Mouse (Mus musculus): ENCODE measurements around the gene Neo1. TPM values are rescaled to one million over a fixed set of nuclear protein-coding genes. Genes with fewer than 3 reads are reported as not detected.

Gene Neo1
- polyA plus RNA-seq, 1 experiment: 21.6 TPM

GRCm38 (mm10) chr9:58871141-58871540 lies 165.1 kb downstream of the Neo1 start:
- TF ChIP-seq CTCF (conservative IDR thresholded peaks at IDR 0.05; ENCODE audit: insufficient read depth, insufficient read length, low read depth, low read length) (no peak), POLR2A (IDR thresholded peaks at IDR 0.05; ENCODE audit: low read depth, low read length) (no peak)
- no peak overlapping the region for H3K4me3 ChIP-seq (ENCODE audit: insufficient read depth, low read depth, low read length)
- WGBS: 73% methylated on average over 10 of the region's 10 CpGs
- H3K4me1 ChIP-seq (ENCODE audit: control insufficient read depth, insufficient read depth, low read length): no peaks in the 10 kb centered on the region
- no peaks in the 10 kb centered on the region for H3K36me3 ChIP-seq (ENCODE audit: control insufficient read depth, insufficient read depth, low read length)
- no peaks in the 10 kb centered on the region for H3K27me3 ChIP-seq (replicated peaks; ENCODE audit: control insufficient read depth, insufficient read depth, low read length)
- DNase-seq: no peak
- no peak overlapping the region for H3K27ac ChIP-seq (ENCODE audit: insufficient read depth, low read depth, low read length)

- Histone ChIP-seq H3K27ac (ENCODE audit: insufficient read depth, low read depth, low read length) (no peak overlapping the region), H3K4me3 (ENCODE audit: insufficient read depth, low read depth, low read length) (no peak overlapping the region), H3K27me3 (replicated peaks; ENCODE audit: control insufficient read depth, insufficient read depth, low read length) (0 out of 2 replicates have a peak, but pooled peaks cover 2% of the 10 kb centered on the region), H3K4me1 (ENCODE audit: control insufficient read depth, insufficient read depth, low read length) (no peaks in the 10 kb centered on the region), H3K36me3 (ENCODE audit: control insufficient read depth, insufficient read depth, low read length) (no peaks in the 10 kb centered on the region)
- WGBS: 43% methylated on average over 7 of the region's 7 CpGs
- no peak for DNase-seq
- TF ChIP-seq CTCF (conservative IDR thresholded peaks at IDR 0.05; ENCODE audit: insufficient read depth, insufficient read length, low read depth, low read length) (no peak), POLR2A (IDR thresholded peaks at IDR 0.05; ENCODE audit: low read depth, low read length) (no peak)
Measured at GRCm38 (mm10) chr9:58863826-58864225, 172.4 kb downstream of the Neo1 start.

- no peak overlapping the region for H3K4me3 ChIP-seq (ENCODE audit: insufficient read depth, low read depth, low read length)
- H3K27ac ChIP-seq (ENCODE audit: insufficient read depth, low read depth, low read length): no peak overlapping the region
- 0 out of 2 replicates have a peak, but pooled peaks cover 2% of the 10 kb centered on the region for H3K27me3 ChIP-seq (replicated peaks; ENCODE audit: control insufficient read depth, insufficient read depth, low read length)
- no peaks in the 10 kb centered on the region for H3K4me1 ChIP-seq (ENCODE audit: control insufficient read depth, insufficient read depth, low read length)
- no peaks in the 10 kb centered on the region for H3K36me3 ChIP-seq (ENCODE audit: control insufficient read depth, insufficient read depth, low read length)
- WGBS: 17% methylated on average over 30 of the region's 30 CpGs
- TF ChIP-seq CTCF (conservative IDR thresholded peaks at IDR 0.05; ENCODE audit: insufficient read depth, insufficient read length, low read depth, low read length) (no peak), POLR2A (IDR thresholded peaks at IDR 0.05; ENCODE audit: low read depth, low read length) (no peak)
- peak; percentile 1 for DNase-seq
Measured at GRCm38 (mm10) chr9:58859080-58859635, 177.1 kb downstream of the Neo1 start.

GRCm38 (mm10) chr9:58854931-58855330 lies 181.3 kb downstream of the Neo1 start:
- no peak for DNase-seq
- WGBS: 69% methylated on average over 3 of the region's 3 CpGs
- Histone ChIP-seq H3K4me1 (ENCODE audit: control insufficient read depth, insufficient read depth, low read length) (no peaks in the 10 kb centered on the region), H3K4me3 (ENCODE audit: insufficient read depth, low read depth, low read length) (no peak overlapping the region), H3K27ac (ENCODE audit: insufficient read depth, low read depth, low read length) (no peak overlapping the region), H3K36me3 (ENCODE audit: control insufficient read depth, insufficient read depth, low read length) (no peaks in the 10 kb centered on the region), H3K27me3 (replicated peaks; ENCODE audit: control insufficient read depth, insufficient read depth, low read length) (0 out of 2 replicates have a peak, but pooled peaks cover 2% of the 10 kb centered on the region)
- TF ChIP-seq CTCF (conservative IDR thresholded peaks at IDR 0.05; ENCODE audit: insufficient read depth, insufficient read length, low read depth, low read length): no peak
- no peak for TF ChIP-seq POLR2A (IDR thresholded peaks at IDR 0.05; ENCODE audit: low read depth, low read length)

GRCm38 (mm10) chr9:58849576-58850315 lies 186.5 kb downstream of the Neo1 start:
- H3K27ac ChIP-seq (ENCODE audit: insufficient read depth, low read depth, low read length): no peak overlapping the region
- DNase-seq: no peak
- H3K4me3 ChIP-seq (ENCODE audit: insufficient read depth, low read depth, low read length): no peak overlapping the region
- no peak for TF ChIP-seq CTCF (conservative IDR thresholded peaks at IDR 0.05; ENCODE audit: insufficient read depth, insufficient read length, low read depth, low read length)
- TF ChIP-seq POLR2A (IDR thresholded peaks at IDR 0.05; ENCODE audit: low read depth, low read length): no peak
- WGBS: 71% methylated on average over 13 of the region's 13 CpGs
- H3K27me3 ChIP-seq (replicated peaks; ENCODE audit: control insufficient read depth, insufficient read depth, low read length): no peaks in the 10 kb centered on the region
- H3K36me3 ChIP-seq (ENCODE audit: control insufficient read depth, insufficient read depth, low read length): no peaks in the 10 kb centered on the region
- no peaks in the 10 kb centered on the region for H3K4me1 ChIP-seq (ENCODE audit: control insufficient read depth, insufficient read depth, low read length)

- no peaks in the 10 kb centered on the region for H3K4me1 ChIP-seq (ENCODE audit: control insufficient read depth, insufficient read depth, low read length)
- no peaks in the 10 kb centered on the region for H3K36me3 ChIP-seq (ENCODE audit: control insufficient read depth, insufficient read depth, low read length)
- 77% methylated on average over 7 of the region's 7 CpGs for WGBS
- H3K4me3 ChIP-seq (ENCODE audit: insufficient read depth, low read depth, low read length): no peak overlapping the region
- TF ChIP-seq CTCF (conservative IDR thresholded peaks at IDR 0.05; ENCODE audit: insufficient read depth, insufficient read length, low read depth, low read length): no peak
- no peak for TF ChIP-seq POLR2A (IDR thresholded peaks at IDR 0.05; ENCODE audit: low read depth, low read length)
- no peak for DNase-seq
- H3K27ac ChIP-seq (ENCODE audit: insufficient read depth, low read depth, low read length): no peak overlapping the region
- no peaks in the 10 kb centered on the region for H3K27me3 ChIP-seq (replicated peaks; ENCODE audit: control insufficient read depth, insufficient read depth, low read length)
Measured at GRCm38 (mm10) chr9:58847676-58848075, 188.6 kb downstream of the Neo1 start.

- TF ChIP-seq CTCF (conservative IDR thresholded peaks at IDR 0.05; ENCODE audit: insufficient read depth, insufficient read length, low read depth, low read length) (no peak), POLR2A (IDR thresholded peaks at IDR 0.05; ENCODE audit: low read depth, low read length) (no peak)
- H3K27ac ChIP-seq (ENCODE audit: insufficient read depth, low read depth, low read length): no peak overlapping the region
- 49% methylated on average over 3 of the region's 3 CpGs for WGBS
- no peak overlapping the region for H3K4me3 ChIP-seq (ENCODE audit: insufficient read depth, low read depth, low read length)
- DNase-seq: no peak
- H3K4me1 ChIP-seq (ENCODE audit: control insufficient read depth, insufficient read depth, low read length): no peaks in the 10 kb centered on the region
- H3K27me3 ChIP-seq (replicated peaks; ENCODE audit: control insufficient read depth, insufficient read depth, low read length): no peaks in the 10 kb centered on the region
- no peaks in the 10 kb centered on the region for H3K36me3 ChIP-seq (ENCODE audit: control insufficient read depth, insufficient read depth, low read length)
Measured at GRCm38 (mm10) chr9:58847008-58847407, 189.2 kb downstream of the Neo1 start.
